Mouse (Mus musculus): ENCODE measurements around the gene Ifna13. TPM values are rescaled to one million over a fixed set of nuclear protein-coding genes. Genes with fewer than 3 reads are reported as not detected.

Gene Ifna13
- polyA plus RNA-seq (2012; rRNA removed): not detected in 2 replicates

- DNase-seq (ENCODE audit: low read depth): no peak
- TF ChIP-seq POLR2A (IDR thresholded peaks at IDR 0.05; ENCODE audit: borderline replicate concordance, extremely low read depth, insufficient read depth, insufficient read length, poor library complexity, severe bottlenecking): no peak
- TF ChIP-seq CTCF (IDR thresholded peaks at IDR 0.05; ENCODE audit: borderline replicate concordance, extremely low read depth, insufficient read depth, insufficient read length): no peak
Observed at GRCm38 (mm10) chr4:88644359-88644758, at the start of gene Ifna13. Gene Ifna13, minus strand, starts transcription at chr4:88644459.

- TF ChIP-seq POLR2A (IDR thresholded peaks at IDR 0.05; ENCODE audit: borderline replicate concordance, extremely low read depth, insufficient read depth, insufficient read length, poor library complexity, severe bottlenecking): no peak
- TF ChIP-seq CTCF (IDR thresholded peaks at IDR 0.05; ENCODE audit: borderline replicate concordance, extremely low read depth, insufficient read depth, insufficient read length): no peak
- DNase-seq (ENCODE audit: low read depth): no peak
Observed at GRCm38 (mm10) chr4:88693392-88693791, 49.1 kb upstream of the Ifna13 start.

- no peak for DNase-seq (ENCODE audit: low read depth)
- TF ChIP-seq POLR2A (IDR thresholded peaks at IDR 0.05; ENCODE audit: borderline replicate concordance, extremely low read depth, insufficient read depth, insufficient read length, poor library complexity, severe bottlenecking): no peak
- TF ChIP-seq CTCF (IDR thresholded peaks at IDR 0.05; ENCODE audit: borderline replicate concordance, extremely low read depth, insufficient read depth, insufficient read length): no peak
Observed at GRCm38 (mm10) chr4:88692537-88692936, 48.3 kb upstream of the Ifna13 start.

GRCm38 (mm10) chr4:88691259-88691658 lies 47.0 kb upstream of the Ifna13 start, which contains the start of gene Ifnab:
Gene Ifnab, minus strand, starts transcription at chr4:88691359.
- no peak for DNase-seq (ENCODE audit: low read depth)
- no peak for TF ChIP-seq CTCF (IDR thresholded peaks at IDR 0.05; ENCODE audit: borderline replicate concordance, extremely low read depth, insufficient read depth, insufficient read length)
- TF ChIP-seq POLR2A (IDR thresholded peaks at IDR 0.05; ENCODE audit: borderline replicate concordance, extremely low read depth, insufficient read depth, insufficient read length, poor library complexity, severe bottlenecking): no peak

GRCm38 (mm10) chr4:88683812-88684211 lies 39.6 kb upstream of the Ifna13 start, which contains the start of gene Ifna2:
Gene Ifna2, minus strand, starts transcription at chr4:88683912.
- DNase-seq (ENCODE audit: low read depth): no peak
- TF ChIP-seq CTCF (IDR thresholded peaks at IDR 0.05; ENCODE audit: borderline replicate concordance, extremely low read depth, insufficient read depth, insufficient read length) (no peak), POLR2A (IDR thresholded peaks at IDR 0.05; ENCODE audit: borderline replicate concordance, extremely low read depth, insufficient read depth, insufficient read length, poor library complexity, severe bottlenecking) (no peak)

- TF ChIP-seq POLR2A (IDR thresholded peaks at IDR 0.05; ENCODE audit: borderline replicate concordance, extremely low read depth, insufficient read depth, insufficient read length, poor library complexity, severe bottlenecking): no peak
- TF ChIP-seq CTCF (IDR thresholded peaks at IDR 0.05; ENCODE audit: borderline replicate concordance, extremely low read depth, insufficient read depth, insufficient read length): no peak
Observed at GRCm38 (mm10) chr4:88681353-88681752, 37.1 kb upstream of the Ifna13 start.

GRCm38 (mm10) chr4:88680362-88680761 lies 36.1 kb upstream of the Ifna13 start:
- peak; percentile 50 for DNase-seq (ENCODE audit: low read depth)
- no peak for TF ChIP-seq POLR2A (IDR thresholded peaks at IDR 0.05; ENCODE audit: borderline replicate concordance, extremely low read depth, insufficient read depth, insufficient read length, poor library complexity, severe bottlenecking)
- peak; percentile 39; the same call in 1 of the 2 replicates for TF ChIP-seq CTCF (IDR thresholded peaks at IDR 0.05; ENCODE audit: borderline replicate concordance, extremely low read depth, insufficient read depth, insufficient read length)

More at GRCm38 (mm10) chr4:88681353-88681752, 37.1 kb upstream of the Ifna13 start:
- DNase-seq (ENCODE audit: low read depth): no peak

- TF ChIP-seq POLR2A (IDR thresholded peaks at IDR 0.05; ENCODE audit: borderline replicate concordance, extremely low read depth, insufficient read depth, insufficient read length, poor library complexity, severe bottlenecking) (no peak), CTCF (IDR thresholded peaks at IDR 0.05; ENCODE audit: borderline replicate concordance, extremely low read depth, insufficient read depth, insufficient read length) (no peak)
- DNase-seq (ENCODE audit: low read depth): no peak
Observed at GRCm38 (mm10) chr4:88676824-88677223, 32.6 kb upstream of the Ifna13 start, which contains the start of gene Ifna16. Gene Ifna16, minus strand, starts transcription at chr4:88676924.

GRCm38 (mm10) chr4:88655461-88655860 lies 11.2 kb upstream of the Ifna13 start:
- no peak for DNase-seq (ENCODE audit: low read depth)
- TF ChIP-seq POLR2A (IDR thresholded peaks at IDR 0.05; ENCODE audit: borderline replicate concordance, extremely low read depth, insufficient read depth, insufficient read length, poor library complexity, severe bottlenecking) (no peak), CTCF (IDR thresholded peaks at IDR 0.05; ENCODE audit: borderline replicate concordance, extremely low read depth, insufficient read depth, insufficient read length) (no peak)

GRCm38 (mm10) chr4:88653644-88654043 lies 9.4 kb upstream of the Ifna13 start:
- TF ChIP-seq POLR2A (IDR thresholded peaks at IDR 0.05; ENCODE audit: borderline replicate concordance, extremely low read depth, insufficient read depth, insufficient read length, poor library complexity, severe bottlenecking): no peak
- no peak for TF ChIP-seq CTCF (IDR thresholded peaks at IDR 0.05; ENCODE audit: borderline replicate concordance, extremely low read depth, insufficient read depth, insufficient read length)
- DNase-seq (ENCODE audit: low read depth): no peak

- DNase-seq (ENCODE audit: low read depth): peak; percentile 56
- no peak for TF ChIP-seq CTCF (IDR thresholded peaks at IDR 0.05; ENCODE audit: borderline replicate concordance, extremely low read depth, insufficient read depth, insufficient read length)
- no peak for TF ChIP-seq POLR2A (IDR thresholded peaks at IDR 0.05; ENCODE audit: borderline replicate concordance, extremely low read depth, insufficient read depth, insufficient read length, poor library complexity, severe bottlenecking)
Observed at GRCm38 (mm10) chr4:88642526-88642925, 1.7 kb downstream of the Ifna13 start.

- peak; percentile 96 for DNase-seq (ENCODE audit: low read depth)
- TF ChIP-seq CTCF (IDR thresholded peaks at IDR 0.05; ENCODE audit: borderline replicate concordance, extremely low read depth, insufficient read depth, insufficient read length): peak; percentile 84
- TF ChIP-seq POLR2A (IDR thresholded peaks at IDR 0.05; ENCODE audit: borderline replicate concordance, extremely low read depth, insufficient read depth, insufficient read length, poor library complexity, severe bottlenecking): no peak
Observed at GRCm38 (mm10) chr4:88641077-88641831, 3.0 kb downstream of the Ifna13 start.

Measured in brain, embryonic 14.5 days (tissue).